Mouse (Mus musculus) heart, adult 2 months (tissue): ENCODE results near the gene Msi2. TPM values are rescaled to one million over a fixed set of nuclear protein-coding genes. Genes with fewer than 3 reads are reported as not detected.

Source experiments
- DNase-seq, 2 experiments: peaks; one replicate each; pipeline ENCODE4 v3.0.0; 2021
- H3K27ac ChIP-seq: fragments of 200-600 bp; 2 replicates; pipeline ENCODE4 v1.8.1; 2022
- H3K27me3 ChIP-seq: fragments of 200-500 bp; 2 replicates; pipeline ENCODE4 v1.6.1; 2012; ENCODE audit warnings: mild to moderate bottlenecking, low read length, inconsistent platforms, mixed read lengths; ENCODE audit not compliant: control insufficient read depth, insufficient read depth
- H3K36me3 ChIP-seq: fragments of 200-500 bp; 2 replicates; pipeline ENCODE4 v1.6.1; 2012; ENCODE audit warnings: low read length, inconsistent platforms; ENCODE audit not compliant: control insufficient read depth, insufficient read depth
- H3K4me1 ChIP-seq: fragments of 200-500 bp; 2 replicates; pipeline ENCODE4 v1.6.1; 2011; ENCODE audit warnings: low read length; ENCODE audit not compliant: control insufficient read depth, insufficient read depth
- H3K4me3 ChIP-seq: fragments of 200-600 bp; 2 replicates; pipeline ENCODE4 v1.8.1; 2022
- H3K79me2 ChIP-seq: fragments of 200-500 bp; replicated peaks from 2 replicates; pipeline ENCODE4 v1.6.1; 2012; ENCODE audit warnings: mild to moderate bottlenecking, inconsistent platforms, low read length, moderate library complexity, mixed read lengths; ENCODE audit not compliant: control insufficient read depth, insufficient read depth
- H3K9ac ChIP-seq: fragments of 200-500 bp; 2 replicates; pipeline ENCODE4 v1.6.1; 2012; ENCODE audit warnings: low read depth, mild to moderate bottlenecking, control low read depth, inconsistent platforms, low read length, mixed read lengths
- CTCF ChIP-seq: fragments of 200-600 bp; IDR thresholded peaks from 2 replicates; pipeline ENCODE4 v1.8.1; 2022; ENCODE audit warnings: antibody characterized with exemption, mild to moderate bottlenecking, moderate library complexity
- EP300 ChIP-seq: fragments of 200-500 bp; IDR thresholded peaks from 2 replicates; pipeline ENCODE4 v1.6.1; 2011; ENCODE audit warnings: low read depth, low read length, control low read depth; ENCODE audit not compliant: insufficient read depth
- POLR2A ChIP-seq: fragments of 200-500 bp; IDR thresholded peaks from 2 replicates; pipeline ENCODE4 v1.6.1; 2011; ENCODE audit warnings: mild to moderate bottlenecking, low read depth, low read length, control low read depth; ENCODE audit not compliant: insufficient read depth
- WGBS: fragments of 180-500 bp; shearing (Covaris S2); methylation state at CpG from one replicate; pipeline ENCODE4 v1.1.7; 2018; 5-methylcytosine and 5-hydroxymethylcytosine counted together
- intact Hi-C: fragments of 180-260 bp; cut with DNase I; formaldehyde crosslinking; loops from one replicate; pipeline ENCODE4 v1.15.1; 2025
- polyA plus RNA-seq: library from polyadenylated mRNA; depleted of rRNA; stranded (reverse); fragments of >200 nt; gene quantifications from 2 replicates; pipeline ENCODE4 v1.2.3, GENCODE M21; 2012
- total RNA-seq, 2 experiments: library from RNA; stranded (reverse); gene quantifications; 2 replicates each; pipeline ENCODE4 v1.2.3; 2021

Gene Msi2
- total and polyA plus RNA-seq, 3 experiments = 42.5 to 208 (median 176) TPM

DNA sequence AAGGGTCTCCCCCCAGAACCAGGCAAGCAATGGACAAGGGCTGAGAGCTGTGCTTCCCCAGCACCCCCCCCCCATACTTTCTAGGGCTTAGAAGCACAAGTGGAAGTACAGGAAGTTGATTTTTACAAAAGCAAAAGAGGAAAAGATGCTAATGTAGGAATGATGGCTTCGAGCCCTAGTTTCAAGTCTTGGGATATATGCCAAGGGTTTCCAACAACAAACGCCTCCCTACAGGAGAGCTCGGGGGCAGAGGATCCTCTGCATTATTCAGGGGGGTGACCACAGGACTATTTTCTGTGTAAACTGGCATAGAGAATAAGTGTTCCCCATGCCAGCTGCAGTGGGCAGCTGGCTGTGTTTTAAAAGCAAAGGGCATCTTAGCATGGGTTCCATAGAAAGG is 175.5 kb downstream of the Msi2 start:
- peaks cover 24% of the 10 kb centered on the region for H3K4me1 ChIP-seq
- H3K4me3 ChIP-seq = no peak overlapping the region
- intact Hi-C loops = no loop called here
- 8% methylated on average over 3 of the region's 3 CpGs for WGBS
- H3K79me2 ChIP-seq = no peaks in the 10 kb centered on the region
- no peak overlapping the region; the same call in 1 of the 2 replicates for H3K27ac ChIP-seq
- no peaks in the 10 kb centered on the region for H3K27me3 ChIP-seq
- no peaks in the 10 kb centered on the region for H3K36me3 ChIP-seq
- no peak overlapping the region for H3K9ac ChIP-seq
- no peak for DNase-seq
- TF ChIP-seq CTCF (no peak), EP300 (no peak), POLR2A (no peak)

DNA sequence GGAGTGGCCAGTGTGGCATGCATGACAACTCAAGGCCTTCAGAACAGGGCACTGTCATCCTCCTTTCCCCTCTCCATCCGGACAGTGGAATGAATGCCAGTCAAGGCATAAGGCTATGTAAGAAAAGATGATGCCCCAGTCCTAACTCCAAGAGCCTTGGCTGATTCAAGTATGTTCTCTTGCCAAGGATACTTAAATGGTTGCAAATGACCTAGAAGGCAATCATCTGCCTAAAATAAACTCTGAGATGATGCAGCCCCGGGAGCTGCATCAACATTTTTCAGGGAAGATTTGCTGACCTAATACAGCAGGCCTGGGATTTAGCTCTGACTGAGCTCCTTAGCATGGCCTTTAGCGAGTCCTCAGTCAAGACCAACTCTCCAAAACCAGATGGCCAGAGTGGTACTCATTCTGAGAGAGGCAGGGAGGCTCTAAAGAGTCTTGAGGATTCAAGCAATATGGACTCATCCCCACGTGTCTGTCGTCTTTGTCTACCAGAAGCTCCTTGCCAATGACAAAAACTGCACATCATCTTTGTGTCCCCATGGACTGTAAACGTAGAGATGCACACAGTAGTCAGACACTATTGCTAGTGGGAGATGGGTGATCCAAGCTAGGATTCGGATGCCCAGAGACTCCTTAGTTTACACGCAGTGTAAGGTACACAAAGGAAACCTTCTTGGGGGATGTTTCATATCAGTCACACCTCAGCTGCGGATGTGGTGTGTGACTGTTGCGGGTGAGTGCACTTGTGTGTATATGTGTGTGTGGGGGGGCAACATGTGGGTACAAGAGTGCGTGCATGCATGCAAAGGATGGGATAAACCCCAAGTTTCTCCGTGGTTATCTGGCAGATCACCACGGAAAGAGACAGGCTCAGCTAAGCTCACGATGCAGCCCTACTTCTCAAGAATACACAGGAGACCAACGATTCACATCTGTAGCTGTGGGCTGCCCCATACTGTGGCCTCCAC is 176.4 kb downstream of the Msi2 start:
- Histone ChIP-seq H3K36me3 (no peaks in the 10 kb centered on the region), H3K27ac (peak overlapping the region; percentile 7; the same call in 1 of the 2 replicates), H3K9ac (no peak overlapping the region), H3K27me3 (no peaks in the 10 kb centered on the region), H3K4me3 (no peak overlapping the region), H3K79me2 (no peaks in the 10 kb centered on the region), H3K4me1 (peaks cover 25% of the 10 kb centered on the region)
- TF ChIP-seq EP300 (no peak), CTCF (no peak), POLR2A (no peak)
- intact Hi-C loops = no loop called here
- 72% methylated on average over 15 of the region's 15 CpGs for WGBS
- DNase-seq = no peak

DNA sequence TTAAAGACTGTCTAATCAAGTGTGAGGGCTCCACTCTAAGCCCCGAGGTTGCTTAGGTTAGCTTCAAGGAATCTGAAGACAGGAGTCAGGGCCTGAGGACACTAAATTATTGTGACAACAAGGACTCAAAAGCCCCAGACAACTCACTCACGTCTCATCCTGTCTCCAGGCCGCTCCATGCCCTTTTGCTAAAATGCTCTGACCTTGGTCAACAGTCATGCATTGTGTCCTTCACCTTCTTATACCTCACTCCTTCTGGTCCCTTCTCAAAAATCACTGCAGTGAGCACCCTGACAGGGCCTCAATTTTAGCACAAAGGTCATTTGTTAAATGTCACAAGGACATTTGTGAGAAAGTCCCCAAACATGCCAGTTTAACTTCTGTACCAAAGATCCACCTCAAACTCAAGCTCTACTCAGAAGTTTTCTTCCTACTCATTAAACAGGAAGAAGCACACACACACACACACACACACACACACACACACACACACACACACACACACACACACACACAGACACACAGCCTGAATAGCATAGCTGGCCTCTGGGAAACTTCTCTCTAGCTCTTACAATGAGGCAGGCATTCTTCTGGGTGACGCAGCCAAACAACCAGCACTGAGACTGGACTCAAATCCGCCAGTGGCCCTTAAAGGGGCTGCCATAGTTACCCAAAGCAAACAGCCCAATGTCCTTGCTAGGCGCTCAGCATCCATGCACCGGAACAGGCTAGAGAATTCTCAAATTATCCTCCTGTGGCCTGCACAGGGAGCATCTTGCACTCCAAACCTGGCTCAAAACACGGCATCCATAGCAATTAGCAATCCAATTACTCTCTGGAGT is 178.5 kb downstream of the Msi2 start:
- no peaks in the 10 kb centered on the region; the same call in 1 of the 2 replicates for H3K79me2 ChIP-seq
- no peak overlapping the region for H3K9ac ChIP-seq
- no peaks in the 10 kb centered on the region for H3K36me3 ChIP-seq
- intact Hi-C loops = no loop called here
- WGBS = 56% methylated on average over 8 of the region's 8 CpGs
- no peaks in the 10 kb centered on the region for H3K27me3 ChIP-seq
- no peak for DNase-seq
- H3K4me3 ChIP-seq = no peak overlapping the region
- H3K4me1 ChIP-seq = peaks cover 27% of the 10 kb centered on the region
- peak overlapping the region; percentile 31; the same call in 1 of the 2 replicates for H3K27ac ChIP-seq
- no peak for TF ChIP-seq EP300
- no peak for TF ChIP-seq POLR2A
- no peak for TF ChIP-seq CTCF

DNA sequence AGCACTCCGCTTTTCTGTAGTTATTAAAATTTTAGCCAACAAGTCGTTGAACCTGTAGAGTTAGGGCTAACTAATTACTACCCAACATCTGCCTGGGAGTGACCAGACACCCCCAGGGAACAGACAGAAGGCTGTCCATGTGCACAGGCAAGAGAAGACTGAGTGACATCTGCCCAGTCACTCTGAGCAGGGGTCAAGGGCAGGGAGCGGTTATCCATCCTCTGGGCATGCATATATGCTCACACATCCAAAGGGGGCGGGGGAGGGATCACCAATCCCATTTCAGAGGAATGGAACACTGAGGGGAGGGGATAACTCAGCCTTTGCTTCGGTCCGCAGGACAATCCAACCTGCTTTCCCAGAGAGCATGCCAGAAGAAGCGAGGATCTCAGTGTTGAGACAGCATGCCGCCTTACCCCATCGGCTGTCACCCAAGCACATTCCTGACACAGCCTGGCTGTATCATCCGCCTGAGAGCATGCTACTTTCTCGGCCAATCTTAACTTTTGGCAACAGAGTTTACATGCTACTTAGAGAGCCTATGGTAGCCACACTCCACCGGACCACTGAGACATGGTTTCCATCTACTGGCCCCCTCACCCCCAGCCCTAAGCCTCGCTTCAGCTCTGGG is 179.5 kb downstream of the Msi2 start:
- no peak for TF ChIP-seq POLR2A
- TF ChIP-seq EP300 = no peak
- no peak for TF ChIP-seq CTCF
- H3K4me1 ChIP-seq = peaks cover 26% of the 10 kb centered on the region
- no peak overlapping the region for H3K9ac ChIP-seq
- no peaks in the 10 kb centered on the region for H3K27me3 ChIP-seq
- no peaks in the 10 kb centered on the region for H3K36me3 ChIP-seq
- H3K4me3 ChIP-seq = no peak overlapping the region
- no peaks in the 10 kb centered on the region; the same call in 1 of the 2 replicates for H3K79me2 ChIP-seq
- intact Hi-C loops = no loop called here
- no peak overlapping the region; the same call in 1 of the 2 replicates for H3K27ac ChIP-seq
- 58% methylated on average over 13 of the region's 13 CpGs for WGBS
- no peak for DNase-seq

DNA sequence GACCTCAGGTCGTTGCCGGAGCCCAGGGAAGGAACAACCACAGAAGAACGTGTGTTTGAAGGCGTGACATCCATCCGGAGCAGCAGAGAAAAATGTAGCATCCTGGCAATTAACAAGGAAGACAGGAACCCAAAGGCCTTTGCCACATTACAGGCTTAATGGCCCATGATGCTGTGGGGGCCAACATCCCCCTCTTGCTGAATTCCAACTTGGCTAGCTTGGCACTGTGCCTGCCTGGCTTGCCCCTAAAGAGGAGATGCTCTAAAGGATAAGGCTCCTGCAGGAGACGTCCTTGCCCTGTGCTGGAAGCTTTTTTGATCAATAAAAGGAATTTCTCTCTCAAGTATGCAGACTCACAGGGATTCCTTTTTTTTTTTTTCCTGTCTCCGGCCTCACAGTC is 181.0 kb downstream of the Msi2 start:
- H3K9ac ChIP-seq = no peak overlapping the region
- 80% methylated on average over 7 of the region's 7 CpGs for WGBS
- TF ChIP-seq POLR2A = no peak
- no peak for TF ChIP-seq CTCF
- no peak for TF ChIP-seq EP300
- H3K36me3 ChIP-seq = no peaks in the 10 kb centered on the region
- no peak overlapping the region for H3K4me3 ChIP-seq
- H3K79me2 ChIP-seq = no peaks in the 10 kb centered on the region; the same call in 1 of the 2 replicates
- DNase-seq = no peak
- H3K27ac ChIP-seq = no peak overlapping the region
- H3K27me3 ChIP-seq = no peaks in the 10 kb centered on the region
- intact Hi-C loops = no loop called here
- peaks cover 23% of the 10 kb centered on the region for H3K4me1 ChIP-seq
